Mouse (Mus musculus) intestine, embryonic 14.5 days (tissue): ENCODE data around the gene Tenm4. TPM values are rescaled to one million over a fixed set of nuclear protein-coding genes. Genes with fewer than 3 reads are reported as not detected.
A peak's percentile ranks its signal among the peaks of the same experiment; 100 is the strongest.

Source experiments
- ATAC-seq: fragments of 200-750 bp; cut with Nextera tagmentation; replicated peaks from 2 replicates; pipeline ENCODE4 v1.8.0; 2017; ENCODE audit warnings: low read depth, moderate number of reproducible peaks, moderate TSS enrichment, moderate library complexity; ENCODE audit not compliant: low FRiP score, low TSS enrichment
- DNase-seq: peaks from one replicate; pipeline ENCODE4 v3.0.0-alpha.2; 2018; ENCODE audit warnings: low spot score
- H3K27ac ChIP-seq: fragments of 300-500 bp; sonication (generic); 2 replicates; pipeline ENCODE4 v1.5.1; 2014; ENCODE audit warnings: low read depth, mild to moderate bottlenecking, control low read depth
- H3K27me3 ChIP-seq: fragments of 300-500 bp; sonication (generic); replicated peaks from 2 replicates; pipeline ENCODE4 v1.6.1; 2014; ENCODE audit warnings: low read length, control low read depth; ENCODE audit not compliant: control insufficient read depth, insufficient read depth
- H3K36me3 ChIP-seq: fragments of 300-500 bp; sonication (generic); 2 replicates; pipeline ENCODE4 v1.6.1; 2014; ENCODE audit warnings: low read length, control low read depth; ENCODE audit not compliant: control insufficient read depth, insufficient read depth
- H3K4me1 ChIP-seq: fragments of 300-500 bp; sonication (generic); replicated peaks from 2 replicates; pipeline ENCODE4 v1.6.1; 2014; ENCODE audit warnings: low read length, control low read depth, mixed read lengths; ENCODE audit not compliant: control insufficient read depth, insufficient read depth
- H3K4me2 ChIP-seq: fragments of 300-500 bp; sonication (generic); 2 replicates; pipeline ENCODE4 v1.6.1; 2014; ENCODE audit warnings: low read length
- H3K4me3 ChIP-seq: fragments of 300-500 bp; sonication (generic); 2 replicates; pipeline ENCODE4 v1.5.1; 2014; ENCODE audit warnings: low read depth, low read length, control low read depth, mixed read lengths
- H3K9ac ChIP-seq: fragments of 300-500 bp; sonication (generic); 2 replicates; pipeline ENCODE4 v1.6.1; 2014; ENCODE audit warnings: mild to moderate bottlenecking, low read length
- H3K9me3 ChIP-seq: fragments of 300-500 bp; sonication (generic); 2 replicates; pipeline ENCODE4 v1.6.1; 2016; ENCODE audit warnings: low read length, control low read depth; ENCODE audit not compliant: control insufficient read depth
- WGBS: fragments of 180-500 bp; shearing (Covaris S2); extraction: QIAGEN DNeasy Blood & Tissue Kit; methylation state at CpG from one replicate; pipeline ENCODE4 v1.1.7; 2014; 5-methylcytosine and 5-hydroxymethylcytosine counted together
- polyA plus RNA-seq: library from polyadenylated mRNA; unstranded; fragments of >200 nt; fragmentation: Nextera tagmentation; extraction: Ambion mirVana; gene quantifications from 2 replicates; pipeline ENCODE4 v1.2.1, GENCODE M21; 2014

The Tenm4 gene
- polyA plus RNA-seq, 1 experiment from 2014 or later: 36.5 TPM

DNA sequence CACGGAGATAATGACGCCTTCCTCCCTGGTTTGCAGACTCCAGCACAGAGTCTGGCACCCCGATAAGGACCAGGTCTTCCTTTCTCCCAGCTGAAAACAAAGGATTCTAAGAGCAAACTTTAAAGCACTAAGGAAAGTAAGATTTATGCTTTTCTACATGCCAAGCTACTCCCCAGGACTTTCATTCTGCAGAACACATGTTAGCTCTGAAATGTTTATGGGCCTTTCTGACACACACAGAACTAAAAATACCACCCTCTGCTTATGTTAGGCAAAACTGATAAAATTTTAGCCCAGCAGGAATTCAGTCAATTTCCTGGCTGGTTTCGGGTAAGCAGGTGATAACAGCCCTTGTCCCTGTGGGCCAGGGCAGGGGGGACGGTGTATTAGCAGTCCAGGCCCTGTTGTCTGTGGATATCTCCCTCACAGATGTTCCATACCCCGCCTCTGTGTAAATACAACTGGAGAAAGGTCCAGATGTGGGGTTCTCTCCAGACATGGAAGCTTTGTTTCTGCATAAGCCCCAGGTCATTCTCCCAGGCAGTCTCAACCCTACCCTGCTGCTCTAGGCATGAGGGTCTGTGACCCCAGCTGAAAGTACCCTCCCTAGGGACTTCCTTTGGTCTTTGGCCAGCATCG lies 369.5 kb downstream of the Tenm4 start:
- Histone ChIP-seq H3K27me3 (no peaks in the 10 kb centered on the region), H3K9me3 (no peaks in the 10 kb centered on the region), H3K4me2 (no peak overlapping the region), H3K4me1 (peaks cover 16% of the 10 kb centered on the region), H3K4me3 (no peak overlapping the region), H3K27ac (peak overlapping the region; percentile 74), H3K36me3 (no peaks in the 10 kb centered on the region), H3K9ac (no peak overlapping the region)
- no peak for DNase-seq
- no peak for ATAC-seq
- 31% methylated on average over 7 of the region's 7 CpGs for WGBS

- H3K9ac ChIP-seq: no peak overlapping the region
- no peaks in the 10 kb centered on the region for H3K9me3 ChIP-seq
- no peak overlapping the region; the same call in 1 of the 2 replicates for H3K27ac ChIP-seq
- peaks cover 9% of the 10 kb centered on the region for H3K4me1 ChIP-seq
- no peak for DNase-seq
- no peaks in the 10 kb centered on the region for H3K27me3 ChIP-seq
- H3K4me3 ChIP-seq: no peak overlapping the region
- no peaks in the 10 kb centered on the region for H3K36me3 ChIP-seq
- H3K4me2 ChIP-seq: no peak overlapping the region
- WGBS: 18% methylated on average over 5 of the region's 5 CpGs
- peak; percentile 59; the same call in 1 of the 2 replicates for ATAC-seq
Measured at GRCm38 (mm10) chr7:96545979-96546378, 374.9 kb downstream of the Tenm4 start.

GRCm38 (mm10) chr7:96551809-96552208 lies 380.8 kb downstream of the Tenm4 start:
- ATAC-seq (no peak), DNase-seq (no peak)
- no peaks in the 10 kb centered on the region for H3K36me3 ChIP-seq
- no peak overlapping the region for H3K4me2 ChIP-seq
- no peaks in the 10 kb centered on the region for H3K9me3 ChIP-seq
- no peaks in the 10 kb centered on the region for H3K27me3 ChIP-seq
- 71% methylated on average over 4 of the region's 4 CpGs for WGBS
- no peak overlapping the region for H3K4me3 ChIP-seq
- H3K27ac ChIP-seq: no peak overlapping the region
- H3K9ac ChIP-seq: no peak overlapping the region
- H3K4me1 ChIP-seq: peaks cover 23% of the 10 kb centered on the region

DNA sequence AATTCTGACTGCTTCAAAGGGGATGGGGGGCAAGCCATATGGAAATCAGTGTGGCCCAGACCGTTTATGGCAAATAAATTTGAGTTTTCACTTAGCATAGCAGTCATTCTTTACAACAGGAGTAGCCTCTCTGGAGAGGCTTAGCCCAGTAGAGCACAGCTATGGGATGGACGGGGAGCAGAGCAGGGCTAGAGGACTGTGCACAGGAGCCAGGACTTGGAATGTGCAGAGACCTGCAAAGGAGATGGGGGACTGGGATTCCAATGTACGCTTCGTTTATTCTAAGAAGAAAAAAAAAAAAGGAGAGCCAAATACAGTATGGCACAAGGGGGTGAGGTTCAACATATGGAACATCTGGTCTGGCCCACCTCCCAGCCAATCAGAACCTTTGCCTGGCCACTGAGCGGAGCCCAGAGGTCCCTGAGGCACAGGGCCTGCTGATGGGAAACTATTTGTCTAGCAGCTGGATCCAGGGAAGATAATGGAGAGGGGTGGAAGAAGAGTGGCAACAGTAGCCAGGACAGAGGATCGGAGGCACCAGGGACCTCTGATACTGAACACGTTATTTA lies 381.3 kb downstream of the Tenm4 start:
- Histone ChIP-seq H3K9ac (no peak overlapping the region), H3K36me3 (no peaks in the 10 kb centered on the region), H3K9me3 (no peaks in the 10 kb centered on the region), H3K4me2 (no peak overlapping the region), H3K27me3 (no peaks in the 10 kb centered on the region), H3K27ac (peak overlapping the region; percentile 11; the same call in 1 of the 2 replicates), H3K4me3 (no peak overlapping the region), H3K4me1 (peaks cover 26% of the 10 kb centered on the region)
- ATAC-seq (no peak), DNase-seq (no peak)
- WGBS: 40% methylated on average over 7 of the region's 7 CpGs

GRCm38 (mm10) chr7:96554277-96554690 lies 383.2 kb downstream of the Tenm4 start:
- ATAC-seq: 0 out of 2 replicates have a peak, but pooled peaks have one; percentile 32
- no peak overlapping the region for H3K4me2 ChIP-seq

DNA sequence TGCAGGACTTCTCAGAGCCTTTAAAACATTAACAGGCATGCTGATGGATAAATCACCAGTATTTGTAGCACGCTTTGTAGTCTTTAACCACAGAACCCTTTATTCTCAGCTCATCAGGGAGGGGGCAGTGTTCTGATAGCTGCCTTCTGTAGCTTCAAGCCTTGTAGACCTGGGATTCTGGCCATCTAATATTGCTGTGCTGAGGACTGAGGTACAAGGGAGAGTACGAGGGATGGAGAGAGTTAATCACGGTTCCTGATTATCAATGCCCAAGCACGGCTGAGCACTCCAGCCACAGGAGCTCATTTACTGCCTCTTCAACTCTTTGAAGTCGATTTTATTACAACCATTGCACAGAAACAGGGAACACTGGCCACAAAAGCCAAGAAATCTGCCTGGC lies 384.2 kb downstream of the Tenm4 start:
- H3K27me3 ChIP-seq: no peaks in the 10 kb centered on the region
- no peaks in the 10 kb centered on the region for H3K36me3 ChIP-seq
- H3K4me1 ChIP-seq: peaks cover 19% of the 10 kb centered on the region; the same call in 1 of the 2 replicates
- H3K4me3 ChIP-seq: no peak overlapping the region
- H3K27ac ChIP-seq: no peak overlapping the region
- H3K4me2 ChIP-seq: no peak overlapping the region
- no peaks in the 10 kb centered on the region for H3K9me3 ChIP-seq
- no peak overlapping the region for H3K9ac ChIP-seq
- WGBS: 26% methylated on average over 5 of the region's 5 CpGs
- no peak for DNase-seq
- no peak for ATAC-seq

More at GRCm38 (mm10) chr7:96554277-96554690, 383.2 kb downstream of the Tenm4 start:
- 54% methylated on average over 6 of the region's 6 CpGs for WGBS
- peak; percentile 67 for DNase-seq
- H3K4me3 ChIP-seq: no peak overlapping the region
- H3K9me3 ChIP-seq: no peaks in the 10 kb centered on the region
- H3K9ac ChIP-seq: no peak overlapping the region
- no peaks in the 10 kb centered on the region for H3K36me3 ChIP-seq
- no peak overlapping the region for H3K27ac ChIP-seq
- H3K27me3 ChIP-seq: no peaks in the 10 kb centered on the region
- peaks cover 19% of the 10 kb centered on the region for H3K4me1 ChIP-seq

- ATAC-seq: no peak
- Histone ChIP-seq H3K4me1 (peaks cover 19% of the 10 kb centered on the region; the same call in 1 of the 2 replicates), H3K27me3 (no peaks in the 10 kb centered on the region), H3K4me3 (no peak overlapping the region), H3K27ac (no peak overlapping the region), H3K9ac (no peak overlapping the region), H3K4me2 (no peak overlapping the region), H3K36me3 (no peaks in the 10 kb centered on the region), H3K9me3 (no peaks in the 10 kb centered on the region)
- 44% methylated on average over 5 of the region's 5 CpGs for WGBS
- no peak for DNase-seq
Measured at GRCm38 (mm10) chr7:96556756-96557155, 385.7 kb downstream of the Tenm4 start.

DNA sequence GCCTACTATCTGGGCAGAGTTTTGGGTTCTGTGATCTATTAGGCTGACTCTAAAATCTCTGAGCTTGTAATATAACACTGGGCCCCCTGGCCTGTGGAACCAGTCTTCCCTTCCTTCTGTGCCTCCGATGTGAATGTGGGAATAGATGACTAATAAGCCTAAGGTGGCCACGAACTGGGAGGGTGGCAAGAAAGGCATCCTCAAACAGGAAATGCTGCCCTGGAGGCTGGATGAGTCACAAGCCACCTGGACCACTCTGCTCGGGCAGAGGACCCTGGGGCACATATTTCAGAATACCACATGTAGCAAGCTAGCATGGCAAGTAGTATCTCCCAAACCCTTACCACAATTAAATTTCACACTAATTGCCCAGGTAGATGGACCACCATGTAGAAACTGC lies 391.8 kb downstream of the Tenm4 start:
- no peak overlapping the region for H3K27ac ChIP-seq
- DNase-seq (no peak), ATAC-seq (no peak)
- H3K9me3 ChIP-seq: no peaks in the 10 kb centered on the region
- H3K4me3 ChIP-seq: no peak overlapping the region
- H3K27me3 ChIP-seq: no peaks in the 10 kb centered on the region
- no peaks in the 10 kb centered on the region for H3K36me3 ChIP-seq
- H3K9ac ChIP-seq: no peak overlapping the region
- 34% methylated on average over 3 of the region's 3 CpGs for whole genome bisulfite sequencing
- no peak overlapping the region for H3K4me2 ChIP-seq
- H3K4me1 ChIP-seq: peaks cover 13% of the 10 kb centered on the region
